Mouse (Mus musculus) lung, postnatal 0 days (tissue): Measurements from ENCODE around the gene H2afz.

ENCODE experiments used
- CTCF ChIP-seq: IDR thresholded peaks from 2 replicates; pipeline ENCODE4 v1.5.1; 2016; ENCODE audit warnings: antibody characterized with exemption, mild to moderate bottlenecking
- EP300 ChIP-seq: IDR thresholded peaks from 2 replicates; pipeline ENCODE4 v1.6.1; 2016; ENCODE audit warnings: antibody characterized with exemption, mild to moderate bottlenecking, control low read depth

DNA sequence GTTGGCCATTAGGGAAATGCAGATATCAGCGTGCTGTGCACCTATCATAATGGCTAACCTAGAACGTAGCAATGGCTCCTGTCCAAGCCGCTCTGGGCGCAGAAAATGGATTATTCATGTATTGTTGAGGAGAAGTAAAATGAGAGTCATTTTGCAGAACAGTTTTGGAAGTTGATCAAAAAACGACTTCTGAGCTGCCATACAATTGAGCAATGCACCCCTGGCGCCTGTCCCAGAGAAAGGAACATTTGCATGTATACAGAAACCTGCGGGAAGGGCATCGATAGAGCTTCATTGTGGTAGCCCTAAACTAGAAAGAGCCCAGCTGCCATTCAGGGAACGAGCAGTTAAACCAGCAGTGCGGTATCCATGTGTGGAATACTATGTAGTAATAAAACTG lies 35.9 kb downstream of the H2afz start:
- TF ChIP-seq CTCF (no peak), EP300 (no peak)
